Mouse (Mus musculus): ENCODE results near the gene Ambra1.

The Ambra1 gene

DNA sequence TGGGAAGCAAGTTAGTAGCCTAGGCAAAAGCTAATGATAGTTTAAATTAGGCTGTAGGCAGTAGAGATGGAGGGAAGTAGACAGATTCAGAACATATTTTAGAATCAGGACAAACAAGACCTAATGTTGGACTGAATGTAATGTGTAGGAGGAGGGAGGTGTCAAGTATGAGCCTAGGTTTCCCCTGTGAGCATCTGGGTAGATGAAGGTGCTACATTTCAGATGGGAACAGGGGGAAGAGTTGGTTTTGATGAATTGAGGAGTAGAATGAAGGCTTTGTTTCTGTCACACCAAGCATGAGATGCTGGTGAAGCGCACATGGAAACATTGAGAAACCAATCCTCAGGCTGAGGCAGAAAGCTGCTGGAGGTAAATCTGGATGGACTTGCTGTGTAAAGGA is 9.7 kb downstream of the Ambra1 start:
- no peak for DNase-seq

DNA sequence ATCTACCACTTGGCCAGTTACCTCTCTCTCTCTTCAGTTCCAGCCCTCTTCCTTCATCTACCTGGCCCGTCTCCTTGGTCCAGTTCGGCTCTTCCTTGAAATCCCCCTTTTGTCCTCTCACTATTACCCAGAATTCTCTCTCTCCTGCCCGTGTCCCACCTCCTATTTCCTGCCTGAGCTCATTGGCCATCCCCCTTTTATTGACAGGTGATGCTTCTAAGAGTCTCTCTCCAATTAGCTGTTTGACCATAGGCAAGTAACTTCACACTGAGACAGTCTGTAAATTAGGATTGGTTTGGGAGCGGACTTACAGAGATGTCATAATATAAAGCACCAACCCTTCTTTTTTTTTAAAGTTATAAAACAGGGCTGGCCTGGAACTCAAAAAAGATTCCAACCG is 14.8 kb downstream of the Ambra1 start:
- no peak for DNase-seq

DNA sequence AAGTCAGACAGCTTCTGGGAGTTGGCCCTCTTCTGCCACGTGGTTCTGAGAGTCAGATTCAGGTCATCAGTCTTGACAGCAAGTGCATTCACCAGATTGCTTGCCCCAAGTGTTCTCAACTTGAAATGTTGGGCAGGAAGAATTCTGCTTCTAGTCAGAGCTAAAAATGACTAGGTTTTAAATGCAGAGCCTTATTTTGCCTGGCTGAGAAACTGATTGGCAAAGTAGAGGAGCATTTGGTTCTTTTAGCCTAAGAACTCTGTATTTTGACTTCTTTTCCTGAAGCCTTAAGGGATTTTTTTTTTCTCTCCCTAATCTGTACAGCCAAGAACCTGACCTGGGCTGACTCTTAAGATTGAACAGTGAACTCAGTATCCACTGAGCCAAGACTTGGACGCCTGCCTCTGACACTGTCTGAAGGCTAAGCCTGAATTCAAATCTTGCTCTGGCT is 19.9 kb downstream of the Ambra1 start:
- DNase-seq = no peak

DNA sequence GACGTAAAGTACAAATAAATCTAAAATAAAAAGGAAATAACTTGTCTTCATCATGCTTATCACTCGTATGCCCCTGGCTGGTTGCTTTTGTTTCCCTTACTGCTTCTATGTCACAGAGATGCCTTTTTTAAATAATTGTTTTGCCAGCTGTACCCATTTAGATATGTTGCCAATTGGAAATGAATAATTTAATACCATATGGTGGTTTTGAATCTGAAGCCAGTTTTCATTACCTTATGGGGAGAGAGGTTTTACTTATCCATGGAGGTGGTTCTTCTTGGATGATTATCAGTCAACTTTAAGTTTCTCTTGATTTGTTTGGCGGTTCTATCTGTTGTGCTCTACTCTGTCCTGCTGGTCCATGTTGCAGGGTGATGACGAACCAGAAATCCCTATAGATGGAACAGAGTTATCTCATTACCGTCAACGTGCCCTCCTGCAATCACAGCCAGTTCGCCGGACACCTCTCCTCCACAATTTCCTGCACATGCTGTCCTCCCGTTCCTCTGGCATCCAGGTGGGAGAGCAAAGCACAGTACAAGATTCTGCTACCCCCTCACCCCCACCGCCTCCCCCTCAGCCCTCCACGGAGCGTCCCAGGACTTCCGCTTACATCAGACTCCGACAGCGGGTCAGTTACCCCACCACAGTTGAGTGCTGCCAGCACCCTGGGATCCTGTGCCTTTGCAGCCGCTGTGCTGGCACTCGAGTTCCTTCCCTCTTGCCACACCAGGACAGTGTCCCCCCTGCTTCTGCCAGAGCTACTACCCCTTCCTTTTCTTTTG is 42.2 kb downstream of the Ambra1 start:
- DNase-seq = no peak

DNA sequence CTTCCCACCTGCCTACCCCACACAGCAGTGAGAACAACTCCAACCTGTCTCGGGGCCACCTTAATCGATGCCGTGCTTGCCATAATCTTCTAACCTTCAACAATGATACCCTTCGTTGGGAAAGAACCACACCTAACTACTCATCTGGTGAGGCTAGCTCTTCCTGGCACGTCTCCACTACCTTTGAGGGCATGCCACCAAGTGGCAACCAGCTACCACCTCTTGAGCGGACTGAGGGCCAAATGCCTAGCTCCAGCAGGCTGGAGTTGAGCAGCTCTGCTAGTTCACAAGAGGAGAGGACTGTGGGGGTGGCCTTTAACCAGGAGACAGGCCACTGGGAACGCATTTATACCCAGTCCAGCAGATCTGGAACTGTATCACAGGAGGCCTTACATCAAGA is 43.4 kb downstream of the Ambra1 start:
- no peak for DNase-seq

DNA sequence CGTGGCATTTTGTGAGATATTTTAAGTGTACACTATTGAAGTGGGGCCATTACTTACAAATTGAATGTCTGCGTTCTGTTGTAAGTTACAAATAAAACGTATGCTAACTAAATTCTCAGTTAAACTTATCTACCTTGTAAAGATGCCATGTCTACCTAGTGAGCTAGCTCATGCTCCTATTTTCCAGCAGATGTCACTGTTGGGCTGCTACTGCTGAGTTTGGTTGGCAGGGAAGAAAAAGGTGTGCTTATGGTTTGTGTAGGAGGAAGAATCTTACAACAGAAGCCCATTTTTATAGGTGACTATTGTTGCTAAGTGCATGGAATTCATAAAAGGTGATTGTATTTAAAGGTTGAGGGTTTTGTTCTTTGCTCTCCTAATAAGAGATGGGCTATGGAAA is 49.2 kb downstream of the Ambra1 start:
- DNase-seq = peak; percentile 15

DNA sequence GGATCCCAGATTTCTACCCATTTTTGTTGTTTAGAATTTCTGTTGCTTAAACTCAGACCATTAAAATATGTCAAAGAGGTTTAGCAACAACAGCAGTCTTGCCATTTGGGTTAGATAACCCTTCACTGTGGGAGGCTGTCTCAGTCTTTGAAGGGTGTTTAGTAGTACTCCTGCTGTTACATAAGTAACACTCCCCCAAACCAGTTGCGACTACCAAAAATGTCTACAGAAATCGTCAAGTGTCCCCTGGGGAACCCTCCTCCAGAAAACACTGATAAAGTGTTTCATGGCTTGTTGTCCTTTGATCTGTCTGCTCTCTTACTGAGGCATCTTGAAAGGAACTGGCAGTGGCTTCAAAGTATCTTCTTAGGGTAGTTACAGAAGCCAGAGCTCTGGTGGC is 61.7 kb downstream of the Ambra1 start:
- DNase-seq = no peak

DNA sequence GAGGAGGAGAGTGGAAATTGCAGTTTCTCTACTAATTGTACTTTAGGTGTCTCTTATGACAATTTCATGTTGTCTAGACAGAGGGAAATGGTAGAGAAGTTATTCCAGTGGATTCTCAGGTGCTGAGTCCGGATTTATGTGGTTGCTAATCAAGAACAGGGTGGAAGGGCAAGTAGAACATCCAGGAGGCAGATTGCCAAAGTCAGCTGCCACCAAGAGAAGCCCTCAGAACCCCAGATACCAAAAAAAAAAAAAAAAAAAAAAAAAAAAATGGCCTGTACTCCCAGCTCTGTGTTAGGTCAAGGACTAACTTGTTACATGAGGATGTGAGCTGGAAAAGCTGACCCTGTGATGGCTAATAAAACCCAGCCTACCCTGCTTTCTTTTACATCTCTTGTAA is 62.4 kb downstream of the Ambra1 start:
- DNase-seq = no peak

DNA sequence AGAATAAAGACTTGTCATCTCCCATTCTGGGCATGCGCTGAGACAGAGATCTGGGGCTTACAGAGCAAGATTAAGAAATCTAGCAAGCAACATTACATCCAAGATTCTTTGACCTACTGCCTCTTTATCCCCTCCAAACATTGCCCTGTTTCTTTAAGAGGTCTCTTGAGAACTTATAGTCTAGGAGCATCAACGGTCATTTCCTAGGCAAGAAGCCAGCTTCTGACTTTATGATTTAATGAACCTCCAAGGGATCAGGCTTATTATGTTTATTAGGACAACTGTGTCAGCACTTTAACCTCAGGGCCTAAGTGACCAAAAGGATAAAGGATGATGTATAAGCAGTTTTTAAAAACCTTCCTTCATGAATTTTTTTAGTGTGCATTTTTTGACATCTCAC is 64.5 kb downstream of the Ambra1 start:
- DNase-seq = no peak

DNA sequence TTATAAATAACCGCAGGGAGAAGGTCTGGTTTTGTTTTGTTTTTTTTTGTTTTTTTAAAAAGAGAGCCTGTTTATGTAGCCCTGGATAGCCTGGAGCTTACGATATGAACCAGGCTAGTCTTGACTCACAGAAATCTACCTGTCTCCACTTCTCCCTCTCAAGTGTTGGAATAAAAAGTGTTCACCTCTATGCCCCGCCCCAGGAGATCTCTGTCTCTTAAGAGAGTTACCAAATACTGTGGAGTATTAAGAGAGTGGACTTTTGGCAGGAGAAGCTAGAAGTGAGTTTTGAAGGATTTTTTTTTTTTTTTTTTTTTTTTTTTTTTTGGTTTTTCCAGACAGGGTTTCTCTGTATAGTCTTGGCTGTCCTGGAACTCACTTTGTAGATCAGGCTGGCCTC is 65.2 kb downstream of the Ambra1 start:
- DNase-seq = no peak

DNA sequence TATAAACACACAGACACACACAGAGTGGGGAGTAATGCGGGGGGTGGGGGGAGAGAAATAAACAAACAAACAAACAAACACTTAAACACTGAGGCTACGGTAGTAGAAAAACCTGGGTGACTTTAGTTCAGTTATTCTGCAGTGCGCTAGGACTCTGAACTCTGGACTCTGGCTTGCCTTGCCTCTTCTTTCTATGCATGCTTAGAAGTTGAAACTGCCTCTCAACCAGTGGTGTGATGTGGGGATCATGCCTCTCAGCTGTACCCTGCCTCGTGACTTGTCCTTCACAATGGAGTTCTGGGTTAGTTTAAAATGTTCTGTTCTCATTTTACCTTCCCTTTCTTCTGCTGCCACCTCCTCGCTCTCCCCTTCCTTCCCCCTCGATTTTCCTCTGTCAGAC is 81.5 kb downstream of the Ambra1 start:
- DNase-seq = no peak

DNA sequence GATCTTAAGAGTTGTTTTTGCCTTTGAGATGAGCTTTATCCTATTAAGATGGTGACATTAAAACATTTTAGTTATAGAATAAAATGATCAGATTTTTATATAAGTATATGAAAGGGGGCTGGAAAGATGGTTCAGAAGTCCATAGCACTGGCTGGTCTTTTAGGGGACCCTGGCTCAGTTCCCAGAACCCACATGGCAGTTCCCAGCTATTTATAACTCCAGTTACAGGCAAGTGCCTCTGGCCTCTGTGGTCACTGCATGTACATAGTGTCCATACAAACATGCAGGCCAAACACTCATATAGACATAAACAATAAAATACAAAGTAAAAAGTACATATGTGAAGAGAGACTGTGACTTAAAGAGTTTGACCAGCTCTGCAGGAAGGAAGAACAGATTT is 86.8 kb downstream of the Ambra1 start:
- no peak for DNase-seq

DNA sequence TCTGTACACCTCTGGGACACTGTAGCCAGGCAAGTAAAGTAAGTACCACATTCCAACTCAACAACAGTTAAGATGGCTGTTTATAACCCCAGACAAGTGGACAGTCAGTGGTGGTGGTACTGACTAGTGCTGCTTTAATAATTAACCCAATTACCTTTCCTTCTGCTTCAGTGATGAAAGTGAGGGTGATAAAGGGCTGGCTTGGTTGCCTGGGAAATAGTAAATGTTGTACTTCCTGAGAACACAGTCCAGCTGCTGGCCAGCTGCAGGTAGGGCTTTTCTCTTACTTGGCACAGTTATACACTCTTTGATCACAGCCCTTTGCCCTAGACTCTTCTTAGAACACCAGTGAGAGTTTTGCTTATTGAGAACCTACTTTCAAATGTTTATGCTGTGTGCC is 102.3 kb downstream of the Ambra1 start:
- DNase-seq = no peak

DNA sequence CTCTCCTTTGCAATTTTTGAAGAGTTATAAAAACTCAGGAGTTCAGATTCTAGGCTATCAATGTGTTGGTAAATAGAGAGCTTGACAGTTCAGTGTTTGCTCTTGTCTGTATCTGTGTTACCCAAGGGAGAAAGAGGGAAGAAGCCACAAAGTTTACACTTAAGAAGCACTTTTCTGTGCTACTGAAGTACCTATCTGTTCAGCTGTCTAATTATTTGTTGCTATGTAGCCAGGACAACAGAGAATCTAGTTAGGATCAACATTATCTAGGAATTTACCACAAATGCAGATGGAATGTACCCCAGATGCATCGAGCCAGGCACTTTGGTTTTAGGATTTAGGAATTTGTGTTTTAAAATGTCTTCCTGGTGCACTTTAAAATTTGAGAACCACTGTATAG is 104.3 kb downstream of the Ambra1 start:
- no peak for DNase-seq

DNA sequence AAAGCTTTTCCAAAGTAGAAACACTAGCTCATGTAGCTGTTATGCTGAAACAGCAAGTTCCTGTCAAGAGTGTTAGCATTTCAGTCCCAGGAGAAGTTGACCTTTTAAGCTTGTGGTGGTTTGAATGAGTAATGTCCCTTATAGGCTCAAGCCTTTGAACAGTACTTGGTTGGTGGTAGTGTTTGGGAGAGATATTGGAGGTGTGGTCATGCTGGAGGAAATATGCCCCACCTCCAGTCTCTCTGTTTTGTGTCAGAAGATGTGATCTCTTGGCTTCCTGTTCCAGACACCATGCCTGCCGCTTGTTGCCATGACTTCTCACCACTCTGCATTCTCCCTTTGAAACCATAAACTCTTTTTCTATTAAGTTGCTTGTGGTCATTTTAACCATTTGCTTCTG is 105.1 kb downstream of the Ambra1 start:
- peak; percentile 22 for DNase-seq

DNA sequence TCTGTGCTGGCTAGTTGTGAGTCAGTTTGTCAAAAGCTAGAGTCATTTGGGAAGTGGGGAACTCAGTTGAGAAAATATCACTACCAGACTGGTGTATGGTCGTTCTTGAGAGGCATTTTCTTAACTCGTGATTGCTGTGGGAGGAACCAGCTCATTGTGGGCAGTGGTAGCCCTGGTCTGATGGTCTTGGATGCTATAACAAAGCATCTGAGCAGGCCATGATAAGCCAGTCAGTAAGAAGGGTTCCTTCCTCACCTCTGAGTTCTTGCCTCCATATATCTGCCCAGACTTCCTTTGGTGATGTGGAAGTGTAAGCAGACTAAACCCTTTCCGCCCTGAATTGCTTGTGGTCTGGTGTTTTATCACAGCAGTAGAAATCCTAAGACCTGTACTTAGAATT is 105.7 kb downstream of the Ambra1 start:
- no peak for DNase-seq

DNA sequence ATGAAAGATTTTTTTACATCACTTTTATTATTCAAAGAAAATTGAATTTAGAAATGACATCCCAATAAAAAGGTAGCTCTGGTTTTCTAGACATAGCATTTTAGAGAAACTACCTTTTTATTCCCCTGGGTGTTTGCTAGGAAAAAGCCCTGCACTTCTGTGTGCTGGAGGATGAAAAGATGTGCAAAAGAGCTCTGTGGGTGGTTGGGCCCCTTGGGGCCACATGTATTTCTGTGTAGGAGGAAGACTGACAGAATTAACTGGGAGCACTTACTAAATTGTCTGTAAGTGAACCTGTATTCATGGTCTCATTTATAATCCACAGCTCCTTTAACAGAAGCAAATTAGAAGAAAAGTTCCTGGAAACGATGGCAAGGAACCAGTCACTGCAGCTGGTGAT is 114.2 kb downstream of the Ambra1 start:
- no peak for DNase-seq

DNA sequence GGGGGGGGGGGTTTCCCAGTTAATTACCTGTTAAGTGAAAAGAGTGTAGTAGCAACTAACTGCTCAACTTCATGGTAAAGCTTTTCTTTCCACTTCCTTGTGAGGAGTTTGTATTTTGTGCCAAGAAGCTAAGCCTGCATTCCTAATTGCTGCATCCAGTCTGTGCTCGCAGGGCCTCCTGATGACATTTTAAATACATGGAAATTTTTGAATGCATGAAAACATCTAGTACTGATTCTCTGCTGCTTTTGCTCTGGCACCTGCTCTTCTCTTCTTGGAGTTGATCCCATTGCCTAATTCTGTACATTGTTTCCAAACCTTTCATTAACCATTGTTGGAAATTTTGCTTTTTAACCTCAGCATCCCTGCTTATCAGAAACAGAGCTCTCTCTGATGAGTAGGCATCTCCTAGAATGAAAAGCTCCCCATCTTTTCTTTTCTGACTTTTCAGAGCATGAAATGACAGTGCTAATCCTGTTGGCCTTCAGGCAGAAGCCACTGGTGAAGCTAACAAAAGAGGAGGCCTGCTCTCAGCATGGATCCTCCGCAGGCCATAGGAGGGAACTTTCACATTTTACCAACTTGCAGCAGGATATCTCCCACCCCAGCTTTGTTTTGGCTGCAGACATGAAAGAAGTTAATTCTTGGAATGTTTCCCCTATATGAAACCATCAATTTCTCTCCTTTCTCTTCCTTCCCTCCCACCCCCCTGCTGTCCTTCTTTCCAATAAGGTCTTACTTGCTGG is 122.7 kb downstream of the Ambra1 start:
- no peak for DNase-seq

DNA sequence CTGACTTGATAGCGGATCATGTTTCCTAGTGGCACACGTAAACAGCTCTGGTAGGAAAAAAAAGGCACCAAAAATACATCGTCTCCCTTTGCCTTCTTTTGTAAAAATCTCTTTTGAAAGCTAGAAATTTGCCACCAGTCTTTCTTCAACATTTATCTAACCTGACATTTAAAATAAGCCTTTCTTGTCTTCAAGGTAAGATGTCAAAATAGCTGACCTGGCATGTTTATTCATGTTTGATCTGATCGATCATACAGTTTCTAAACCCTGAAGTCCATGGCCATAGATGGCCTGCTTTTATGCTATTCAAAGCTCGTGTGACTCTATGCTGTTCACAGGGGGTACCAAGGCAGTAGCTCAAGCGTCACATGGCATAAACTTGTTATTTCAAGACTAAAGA is 124.6 kb downstream of the Ambra1 start:
- DNase-seq = no peak

DNA sequence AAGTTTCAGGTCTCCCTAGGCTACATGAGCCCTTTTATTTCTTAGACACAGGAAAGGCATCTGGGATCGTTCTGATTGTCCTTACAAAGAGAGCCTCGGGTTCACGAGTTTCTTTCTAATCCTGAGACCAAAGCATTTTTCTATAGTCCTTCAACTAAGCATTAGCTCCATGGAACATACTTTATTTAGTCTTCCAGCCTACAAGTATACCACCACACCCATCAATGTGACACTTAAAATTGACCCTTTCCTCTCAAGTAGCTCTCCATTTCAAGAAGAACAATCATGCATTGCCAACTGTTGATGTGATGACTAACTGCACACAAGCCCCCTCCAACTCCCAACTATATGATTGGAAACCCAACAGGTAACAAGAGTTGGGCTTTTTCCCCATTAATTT is 127.0 kb downstream of the Ambra1 start:
- no peak for DNase-seq

DNA sequence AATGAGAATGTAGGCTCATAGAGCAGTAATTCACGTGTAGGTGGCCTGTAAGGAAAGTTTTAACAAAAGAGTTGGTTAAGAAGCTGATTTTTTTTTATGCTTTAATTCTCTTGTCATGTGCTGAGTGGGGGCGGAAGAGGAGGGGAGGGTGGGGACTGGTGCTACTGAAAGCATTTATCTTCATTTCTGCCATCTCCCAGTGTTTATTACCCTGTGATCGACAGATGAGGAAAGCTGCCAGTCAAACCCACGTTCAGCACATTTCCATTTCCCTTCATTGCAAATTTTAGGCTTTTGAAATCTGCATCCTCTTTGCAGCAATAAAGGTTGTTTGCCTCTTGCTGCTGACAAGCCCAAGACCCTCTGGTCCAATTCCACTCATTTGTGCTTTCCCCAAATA is 129.5 kb downstream of the Ambra1 start:
- DNase-seq = no peak

DNA sequence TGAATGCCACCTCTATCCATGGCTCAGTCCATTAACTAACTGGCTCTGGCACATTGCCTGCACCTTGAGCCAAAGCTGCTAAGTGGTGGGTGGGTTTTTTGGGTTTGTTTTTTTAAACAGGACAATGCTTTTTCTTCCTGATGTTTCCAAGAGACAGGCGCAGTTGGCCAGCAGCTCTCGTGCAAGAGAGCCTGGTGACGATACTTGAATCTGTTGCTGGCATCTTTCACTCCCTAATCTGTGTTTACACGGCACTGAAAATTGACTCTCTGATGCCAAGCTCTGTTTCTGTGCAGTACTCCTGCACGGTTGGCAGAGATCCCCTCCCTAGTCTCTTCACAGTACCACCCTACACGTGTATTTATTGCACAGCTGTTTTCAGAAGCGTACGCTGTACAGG is 140.8 kb downstream of the Ambra1 start:
- DNase-seq = no peak

DNA sequence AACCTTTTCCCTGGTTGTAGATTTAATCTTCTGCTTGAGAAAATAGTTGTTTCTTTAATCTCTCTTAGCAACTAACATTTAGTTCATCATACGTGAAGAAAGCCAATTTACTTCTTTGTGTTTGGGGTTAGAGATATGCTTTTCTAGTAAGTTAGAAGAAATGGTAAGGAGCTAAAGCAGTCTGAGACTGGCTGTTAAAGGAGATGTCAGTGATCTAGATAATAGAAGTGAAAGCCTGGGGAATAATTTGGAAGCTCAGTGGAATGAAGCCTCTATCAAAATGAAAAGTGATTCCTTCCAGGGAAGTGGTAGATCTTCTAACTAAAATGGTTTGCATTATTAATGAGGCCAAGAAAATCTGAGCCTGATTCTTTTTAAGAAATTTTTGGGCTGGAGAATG is 141.3 kb downstream of the Ambra1 start:
- DNase-seq = no peak

DNA sequence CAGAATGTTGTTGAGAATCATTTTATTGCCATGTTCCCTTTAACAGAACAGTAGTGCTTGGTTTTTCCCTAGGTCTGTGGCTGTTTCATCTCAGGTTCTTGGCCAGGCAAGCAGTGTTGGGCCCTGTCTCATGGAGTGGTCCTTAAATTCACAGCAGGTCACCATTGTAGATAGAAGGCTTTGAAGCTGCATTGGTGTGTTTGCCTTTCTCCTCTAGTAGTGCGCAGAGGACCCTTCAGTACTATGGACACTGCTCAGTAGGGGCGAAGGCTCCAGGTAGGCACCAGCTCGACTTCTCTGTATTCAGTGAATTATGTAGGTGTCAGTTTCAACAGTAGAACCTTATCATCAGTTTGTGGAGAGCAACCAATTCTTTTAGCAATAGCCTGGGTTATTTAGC is 142.7 kb downstream of the Ambra1 start:
- DNase-seq = no peak

Measured in thymus, postnatal 4 days (tissue).